In genomic region chr7:19420821-19421636, GRCm38 (mm10) we compare ENCODE assay signal across 8 mouse cellular contexts. TPM values are rescaled to one million over a fixed set of nuclear protein-coding genes. Genes with fewer than 3 reads are reported as not detected.
DNase-seq lines count a peak whose midpoint lies in the region; ATAC-seq lines count a peak whose summit lies in the region.

No protein-coding gene starts in this region.

- peaks cover 14% of the 10 kb centered on the region for H3K36me3 ChIP-seq in hindbrain, embryonic 14.5 days (replicated peaks; ENCODE audit: control insufficient read depth, insufficient read depth)

- H3K27ac ChIP-seq in hindbrain, embryonic 14.5 days: no peak overlapping the region

- H3K4me2 ChIP-seq in hindbrain, embryonic 14.5 days (replicated peaks): peak overlapping the region; percentile 88

- H3K4me3 ChIP-seq in hindbrain, embryonic 14.5 days (replicated peaks; ENCODE audit: low read length): peak overlapping the region; percentile 41

- peak; percentile 96 for DNase-seq in R1 (ENCODE audit: low read depth, low spot score)
- DNase-seq in cerebellum, postnatal 25 days: peak; percentile 83 to 93
- DNase-seq in frontal cortex, postnatal 14 days (ENCODE audit: low spot score in 2 of 2): peak; percentile 79 to 80
- DNase-seq in hindbrain, embryonic 14.5 days (ENCODE audit: low spot score): peak; percentile 83
- DNase-seq in layer of hippocampus, postnatal 36 days: peak; percentile 76 to 84
- DNase-seq in lung, postnatal 25 days (ENCODE audit: low spot score): peak; percentile 94
- DNase-seq in retina, embryonic 14.5 days (ENCODE audit: low spot score): peak; percentile 90
- DNase-seq in thymus, postnatal 36 days: peak; percentile 82 to 89

- H3K4me1 ChIP-seq in hindbrain, embryonic 14.5 days (replicated peaks; ENCODE audit: control insufficient read depth, insufficient read depth, low read length): no peaks in the 10 kb centered on the region

- H3K27me3 ChIP-seq in hindbrain, embryonic 14.5 days (ENCODE audit: control insufficient read depth, insufficient read depth, low read length): peaks cover 36% of the 10 kb centered on the region

- H3K9ac ChIP-seq in hindbrain, embryonic 14.5 days: peak overlapping the region; percentile 54

- peak; percentile 96 for ATAC-seq in hindbrain, embryonic 14.5 days (ENCODE audit: low FRiP score)

- no peaks in the 10 kb centered on the region for H3K9me3 ChIP-seq in hindbrain, embryonic 14.5 days (ENCODE audit: control insufficient read depth, low read length)

- WGBS in hindbrain, embryonic 14.5 days: 12% methylated on average over 43 of the region's 43 CpGs

RNA-seq across cellular contexts. Expression of gene Ckm, which starts 16.5 kb away (rescaled TPM):
- not detected in 2 replicates for polyA plus RNA-seq in hindbrain, embryonic 14.5 days (2014; fragmentation: Nextera tagmentation; extraction: Ambion mirVana)
- total RNA-seq in layer of hippocampus, postnatal 36 days (2021): under 1 TPM in 1 of 2 experiments, not detected in 1; 0.27 TPM

RNA-seq across cellular contexts. Expression of gene Klc3, which starts 17.1 kb away (rescaled TPM):
- polyA plus RNA-seq in hindbrain, embryonic 14.5 days (2014; fragmentation: Nextera tagmentation; extraction: Ambion mirVana): 0.78 and 1.1 TPM in 2 replicates
- 1 to 10 TPM; 3.1 to 3.4 TPM for total RNA-seq in layer of hippocampus, postnatal 36 days (2021)

RNA-seq across cellular contexts. Expression of gene Mark4, which starts 37.6 kb away (rescaled TPM):
- 19.2 and 20.4 TPM in 2 replicates for polyA plus RNA-seq in hindbrain, embryonic 14.5 days (2014; fragmentation: Nextera tagmentation; extraction: Ambion mirVana)
- 100 to 1,000 TPM in 1 of 2 experiments, 10 to 100 TPM in 1; 90.6 to 102 TPM for total RNA-seq in layer of hippocampus, postnatal 36 days (2021)

RNA-seq across cellular contexts. Expression of gene Ercc2, which starts 39.2 kb away (rescaled TPM):
- polyA plus RNA-seq in hindbrain, embryonic 14.5 days (2014; fragmentation: Nextera tagmentation; extraction: Ambion mirVana): 15.6 and 16.5 TPM in 2 replicates
- total RNA-seq in layer of hippocampus, postnatal 36 days (2021): 10 to 100 TPM; 36.2 to 37.1 TPM

RNA-seq across cellular contexts. Expression of gene Exoc3l2, which starts 42.1 kb away (rescaled TPM):
- 0.79 and 0.87 TPM in 2 replicates for polyA plus RNA-seq in hindbrain, embryonic 14.5 days (2014; fragmentation: Nextera tagmentation; extraction: Ambion mirVana)
- under 1 TPM; 0.18 to 0.20 TPM for total RNA-seq in layer of hippocampus, postnatal 36 days (2021)
